Mouse (Mus musculus): Measurements from ENCODE around the gene Stpg1.

DNA sequence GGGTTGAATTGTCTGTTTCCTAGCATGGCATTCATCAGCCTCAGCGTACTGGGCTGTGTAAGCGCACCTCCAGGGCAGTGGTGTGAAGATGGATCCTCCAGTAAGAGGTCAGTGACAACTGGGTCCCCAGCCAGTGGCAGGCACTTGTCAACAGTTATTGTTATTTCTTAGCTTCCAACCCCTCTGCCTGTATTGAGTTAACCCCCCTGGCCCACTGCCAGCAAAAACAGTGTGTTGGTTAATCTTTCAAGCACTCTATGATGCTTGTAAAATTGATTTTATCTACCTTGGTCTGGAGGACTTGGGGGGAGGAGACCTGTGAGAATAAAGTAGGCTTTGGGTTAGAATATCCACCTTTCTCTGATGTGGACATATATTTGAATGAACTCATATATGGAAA, 49.7 kb downstream of the Stpg1 start:
- TF ChIP-seq TAL1 (IDR thresholded peaks at IDR 0.05; ENCODE audit: low read length) = no peak
- TF ChIP-seq GATA1 (IDR thresholded peaks at IDR 0.05; ENCODE audit: low read length) = no peak
